Mouse (Mus musculus) retina, postnatal 1 day (tissue): ENCODE data around the gene Rhebl1.

Experiments
- DNase-seq: peaks from one replicate; pipeline ENCODE4 v3.0.0-alpha.2; 2012

Gene Rhebl1

GRCm38 (mm10) chr15:98849165-98849564, 45.2 kb downstream of the Rhebl1 start:
- no peak for DNase-seq

GRCm38 (mm10) chr15:98846140-98846539, 48.2 kb downstream of the Rhebl1 start:
- DNase-seq = no peak

GRCm38 (mm10) chr15:98845149-98845548, 49.2 kb downstream of the Rhebl1 start:
- no peak for DNase-seq

GRCm38 (mm10) chr15:98843595-98844223, 50.6 kb downstream of the Rhebl1 start:
- DNase-seq = no peak

- no peak for DNase-seq
Observed at GRCm38 (mm10) chr15:98839671-98840585, 54.4 kb downstream of the Rhebl1 start.

GRCm38 (mm10) chr15:98839161-98839560, 55.2 kb downstream of the Rhebl1 start:
- DNase-seq = no peak

GRCm38 (mm10) chr15:98837743-98838103, 56.6 kb downstream of the Rhebl1 start:
- DNase-seq = no peak

GRCm38 (mm10) chr15:98837006-98837742, 57.2 kb downstream of the Rhebl1 start:
- DNase-seq = no peak

GRCm38 (mm10) chr15:98835291-98835690, 59.0 kb downstream of the Rhebl1 start:
- no peak for DNase-seq

GRCm38 (mm10) chr15:98834059-98834458, 60.3 kb downstream of the Rhebl1 start:
- DNase-seq = no peak

- no peak for DNase-seq
Observed at GRCm38 (mm10) chr15:98833281-98833680, 61.1 kb downstream of the Rhebl1 start.

- peak; percentile 26 for DNase-seq
Observed at GRCm38 (mm10) chr15:98832161-98833058, 61.9 kb downstream of the Rhebl1 start.

GRCm38 (mm10) chr15:98831684-98832035, 62.7 kb downstream of the Rhebl1 start:
- DNase-seq = no peak

- DNase-seq = peak; percentile 97
Observed at GRCm38 (mm10) chr15:98830736-98831683, 63.3 kb downstream of the Rhebl1 start, which contains the start of gene Prkag1. Prkag1 (minus strand) TSS chr15:98831521.
